Mouse (Mus musculus) forebrain, embryonic 14.5 days (tissue): ENCODE results near the gene Ccl27a. TPM values are rescaled to one million over a fixed set of nuclear protein-coding genes. Genes with fewer than 3 reads are reported as not detected.

Experiments
- polyA plus RNA-seq: library from polyadenylated mRNA; unstranded; fragments of >200 nt; fragmentation: Nextera tagmentation; extraction: Ambion mirVana; gene quantifications from 2 replicates; pipeline ENCODE4 v1.2.1, GENCODE M21; 2014

Gene Ccl27a
- polyA plus RNA-seq, 1 experiment from 2014 or later = 200 TPM

Other genes starting within 250 kb of the Ccl27a start
- 10.4 and 11.3 TPM in 2 replicates for gene Fam219a, start 204.7 kb downstream of the Ccl27a start, polyA plus RNA-seq
- gene Dnaic1, start 204.5 kb downstream of the Ccl27a start, polyA plus RNA-seq = 1.4 and 1.6 TPM in 2 replicates
- gene Enho, start 133.9 kb downstream of the Ccl27a start, polyA plus RNA-seq = 64.7 and 73.9 TPM in 2 replicates
- 12.6 and 12.7 TPM in 2 replicates for gene Cntfr, start 77.2 kb downstream of the Ccl27a start, polyA plus RNA-seq
- gene Il11ra1, start 74.3 kb downstream of the Ccl27a start, polyA plus RNA-seq = 23.9 and 24.3 TPM in 2 replicates
- 72.2 and 83.3 TPM in 2 replicates for gene Rpp25l, start 60.7 kb downstream of the Ccl27a start, polyA plus RNA-seq
- gene Dctn3, start 51.1 kb downstream of the Ccl27a start, polyA plus RNA-seq = 301 and 330 TPM in 2 replicates
- 0.12 and 0.15 TPM in 2 replicates for gene Arid3c, start 43.1 kb downstream of the Ccl27a start, polyA plus RNA-seq
- gene Galt, start 19.0 kb downstream of the Ccl27a start, polyA plus RNA-seq = 23.4 and 25.2 TPM in 2 replicates
- 49.8 and 54.2 TPM in 2 replicates for gene Sigmar1, start 18.1 kb downstream of the Ccl27a start, polyA plus RNA-seq
- gene Gm21541, start 129.4 kb upstream of the Ccl27a start, polyA plus RNA-seq = not detected in 2 replicates
- 4.6 and 4.9 TPM in 2 replicates for gene Gm20878, start 167.3 kb upstream of the Ccl27a start, polyA plus RNA-seq
- gene Fam205a4, start 191.8 kb upstream of the Ccl27a start, polyA plus RNA-seq = 0.74 and 0.93 TPM in 2 replicates